Mouse (Mus musculus) embryonic stem cell, embryonic (primary cell): Measurements from ENCODE around the gene 4930590J08Rik.
"Not testable (repeated sequence)": the region's sequence is repeated elsewhere in the genome, so short reads cannot be mapped to it uniquely, and the experiment has no call there.

Experiments used
- CTCF ChIA-PET, 4 experiments: fragments of 300-600 bp in 2 of 4; fragments of 350-600 bp in 2 of 4; sonication (Branson Sonifier 250); formaldehyde crosslinking; loops; one replicate each; lab custom pipeline; 2022; ENCODE audit warnings: inconsistent platforms in 2 of 4; lab: Charles Lee
- POLR2A ChIA-PET, 4 experiments: fragments of 300-600 bp in 2 of 4; fragments of 350-600 bp in 2 of 4; sonication (Branson Sonifier 250); formaldehyde crosslinking; loops; one replicate each; lab custom pipeline; 2022; ENCODE audit warnings: antibody characterized with exemption in 4 of 4, inconsistent platforms in 1 of 4; lab: Charles Lee

4930590J08Rik gene

GRCm38 (mm10) chr6:91931231-91931630 lies 28.6 kb downstream of the 4930590J08Rik start:
- ChIA-PET CTCF (interaction anchor here in 2 of 4 experiments (1.1 to 1.7 kb wide), 2 partner anchors 136 kb away, joined by 4 to 5 read pairs; no protein-coding TSS in a partner anchor), POLR2A (no interaction called here)

GRCm38 (mm10) chr6:91938491-91938890 lies 35.9 kb downstream of the 4930590J08Rik start:
- CTCF ChIA-PET: no interaction called here
- POLR2A ChIA-PET: no interaction called here

GRCm38 (mm10) chr6:91948426-91948825 lies 45.8 kb downstream of the 4930590J08Rik start:
- ChIA-PET POLR2A (interaction anchor here in 1 of 4 experiments (0.7 to 1.0 kb wide), 2 partner anchors 31 to 37 kb away, joined by 3 read pairs; no protein-coding TSS in a partner anchor), CTCF (interaction anchor here in 1 of 4 experiments (1.1 kb wide), 1 partner anchor 119 kb away, joined by 3 read pairs; no protein-coding TSS in a partner anchor)

GRCm38 (mm10) chr6:91958015-91958414 lies 55.4 kb downstream of the 4930590J08Rik start:
- POLR2A ChIA-PET: not testable (repeated sequence)
- CTCF ChIA-PET: interaction anchor here in 1 of 4 experiments (1.7 kb wide), 1 partner anchor 108 kb away, joined by 4 read pairs; no protein-coding TSS in a partner anchor

GRCm38 (mm10) chr6:91960028-91960811 lies 57.6 kb downstream of the 4930590J08Rik start:
- ChIA-PET CTCF (interaction anchor here in 1 of 4 experiments (0.7 kb wide), 1 partner anchor 261 kb away, joined by 4 read pairs; no protein-coding TSS in a partner anchor), POLR2A (interaction anchor here in 1 of 4 experiments (0.6 kb wide), 1 partner anchor 916 kb away, joined by 3 read pairs; no protein-coding TSS in a partner anchor)

- POLR2A ChIA-PET: interaction anchor here in 1 of 4 experiments (0.8 kb wide), 1 partner anchor 138 kb away, joined by 3 read pairs; no protein-coding TSS in a partner anchor
- CTCF ChIA-PET: no interaction called here
Measured at GRCm38 (mm10) chr6:91963429-91963828, 60.8 kb downstream of the 4930590J08Rik start.

- CTCF ChIA-PET: no interaction called here
- POLR2A ChIA-PET: interaction anchor here in 1 of 4 experiments (0.6 kb wide), 1 partner anchor 87 kb away, joined by 3 read pairs; the partner anchor contains the start of gene Ccdc174
Measured at GRCm38 (mm10) chr6:91965060-91965459, 62.5 kb downstream of the 4930590J08Rik start.

- ChIA-PET POLR2A (no interaction called here), CTCF (no interaction called here)
Measured at GRCm38 (mm10) chr6:91966006-91966405, 63.4 kb downstream of the 4930590J08Rik start.

- POLR2A ChIA-PET: no interaction called here
- CTCF ChIA-PET: no interaction called here
Measured at GRCm38 (mm10) chr6:91972201-91972646, 69.6 kb downstream of the 4930590J08Rik start.

GRCm38 (mm10) chr6:91973972-91974371 lies 71.4 kb downstream of the 4930590J08Rik start:
- POLR2A ChIA-PET: no interaction called here
- CTCF ChIA-PET: no interaction called here

- CTCF ChIA-PET: interaction anchor here in 2 of 4 experiments (0.6 to 0.7 kb wide), 4 partner anchors 11 to 290 kb away, joined by 4 to 12 read pairs (median 6); no protein-coding TSS in a partner anchor
Measured at GRCm38 (mm10) chr6:91978371-91979300, 76.0 kb downstream of the 4930590J08Rik start, which contains the start of gene Fgd5. Gene Fgd5 (plus strand): TSS chr6:91978878.

GRCm38 (mm10) chr6:91979301-91979996 lies 76.8 kb downstream of the 4930590J08Rik start:
- ChIA-PET CTCF (no interaction called here), POLR2A (interaction anchor here in 2 of 4 experiments (1.0 to 1.4 kb wide), 3 partner anchors 10 to 83 kb away, joined by 3 to 4 read pairs (median 4); no protein-coding TSS in a partner anchor)

More at GRCm38 (mm10) chr6:91978371-91979300, 76.0 kb downstream of the 4930590J08Rik start, which contains the start of gene Fgd5:
- POLR2A ChIA-PET: interaction anchor here in 3 of 4 experiments (0.7 to 1.4 kb wide), 4 partner anchors 9 to 932 kb away, joined by 3 to 14 read pairs (median 4); no protein-coding TSS in a partner anchor

GRCm38 (mm10) chr6:91980011-91980410 lies 77.4 kb downstream of the 4930590J08Rik start:
- ChIA-PET POLR2A (interaction anchor here in 1 of 4 experiments (0.5 kb wide), 1 partner anchor 266 kb away, joined by 3 read pairs; no protein-coding TSS in a partner anchor), CTCF (no interaction called here)

GRCm38 (mm10) chr6:91990101-91990500 lies 87.5 kb downstream of the 4930590J08Rik start:
- POLR2A ChIA-PET: interaction anchor here in 1 of 4 experiments (1.4 kb wide), 1 partner anchor 10 kb away, joined by 4 read pairs; no protein-coding TSS in a partner anchor

GRCm38 (mm10) chr6:91992823-91993222 lies 90.2 kb downstream of the 4930590J08Rik start:
- ChIA-PET CTCF (interaction anchor here in 1 of 4 experiments (1.0 kb wide), 1 partner anchor 17 kb away, joined by 3 read pairs; no protein-coding TSS in a partner anchor), POLR2A (interaction anchor here in 1 of 4 experiments (1.6 kb wide), 1 partner anchor 69 kb away, joined by 3 read pairs; no protein-coding TSS in a partner anchor)

More at GRCm38 (mm10) chr6:91990101-91990500, 87.5 kb downstream of the 4930590J08Rik start:
- CTCF ChIA-PET: interaction anchor here in 2 of 4 experiments (0.6 to 1.0 kb wide), 2 partner anchors 12 to 77 kb away, joined by 3 to 5 read pairs; no protein-coding TSS in a partner anchor

- CTCF ChIA-PET: interaction anchor here in 1 of 4 experiments (0.6 kb wide), 1 partner anchor 80 kb away, joined by 8 read pairs; no protein-coding TSS in a partner anchor
- POLR2A ChIA-PET: interaction anchor here in 1 of 4 experiments (0.7 kb wide), 1 partner anchor 64 kb away, joined by 3 read pairs; no protein-coding TSS in a partner anchor
Measured at GRCm38 (mm10) chr6:91993795-91994505, 91.3 kb downstream of the 4930590J08Rik start.
